Mouse (Mus musculus): ENCODE measurements around the gene Zbtb20.

The Zbtb20 gene

GRCm38 (mm10) chr16:43340712-43341111 is 465.0 kb downstream of the Zbtb20 start:
- no peak for ATAC-seq (ENCODE audit: insufficient number of reproducible peaks, low FRiP score, low TSS enrichment)

- ATAC-seq (ENCODE audit: insufficient number of reproducible peaks, low FRiP score, low TSS enrichment): no peak
Observed at GRCm38 (mm10) chr16:43341916-43342455, 466.3 kb downstream of the Zbtb20 start.

DNA sequence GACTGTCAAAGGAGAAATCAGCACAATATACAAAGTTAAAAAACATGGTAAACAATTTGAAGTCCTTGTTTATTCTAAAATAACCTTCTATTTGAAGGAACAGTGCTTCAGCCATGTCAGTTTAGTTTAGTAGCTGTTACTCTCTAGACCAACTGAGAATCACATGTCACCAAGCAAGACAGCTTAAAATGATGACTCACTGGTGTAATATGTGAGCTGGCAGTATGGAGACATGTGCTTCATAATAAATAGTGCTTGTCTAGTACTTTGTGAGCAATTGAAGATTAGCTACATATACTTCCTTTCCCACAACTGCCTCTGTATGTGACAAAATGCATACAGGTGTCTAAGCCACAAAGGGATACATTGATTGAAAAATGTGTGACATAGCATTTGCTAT is 470.4 kb downstream of the Zbtb20 start:
- no peak for ATAC-seq (ENCODE audit: insufficient number of reproducible peaks, low FRiP score, low TSS enrichment)

DNA sequence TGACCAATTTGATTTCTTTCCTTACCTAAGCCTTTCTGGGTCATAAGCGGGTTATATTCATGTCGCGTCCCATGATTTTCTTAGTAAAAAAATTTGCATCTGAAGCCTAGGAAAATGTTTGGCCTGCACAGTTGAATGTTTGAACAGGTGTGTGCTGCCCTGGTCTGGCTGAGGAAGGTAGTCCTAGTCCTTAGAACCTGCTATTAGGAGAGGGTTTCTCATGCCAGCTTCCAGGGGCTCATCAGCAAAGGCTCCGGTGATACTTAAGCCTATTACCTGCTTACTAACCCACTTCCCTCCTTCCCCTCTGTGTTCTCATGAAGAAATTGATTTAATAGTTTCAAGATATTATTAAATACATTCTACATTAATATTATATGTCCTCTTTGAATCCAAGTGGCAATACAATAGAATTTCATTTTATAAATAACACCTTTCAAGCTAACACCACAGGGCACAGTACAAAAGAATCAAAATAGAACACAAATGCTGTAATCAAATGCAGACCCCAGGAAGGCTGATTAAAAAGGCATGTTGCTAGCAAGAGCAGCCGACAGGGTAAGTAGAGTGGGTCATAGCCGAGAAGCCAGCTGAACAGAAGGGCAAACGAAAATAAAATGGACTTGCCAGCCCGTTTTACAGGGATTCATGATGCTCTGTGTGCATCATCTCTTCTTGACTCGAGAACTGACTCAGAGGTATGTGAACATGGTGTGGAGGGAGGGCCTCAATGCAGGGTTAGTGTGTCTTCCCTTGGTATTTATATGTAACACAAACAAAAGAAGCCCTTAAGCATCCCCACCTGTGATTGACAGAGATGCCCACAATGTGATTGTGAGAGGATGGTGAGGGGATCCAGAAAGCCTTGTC is 480.3 kb downstream of the Zbtb20 start:
- no peak for ATAC-seq (ENCODE audit: insufficient number of reproducible peaks, low FRiP score, low TSS enrichment)

GRCm38 (mm10) chr16:43359546-43359945 is 483.9 kb downstream of the Zbtb20 start:
- peak; percentile 78 for ATAC-seq (ENCODE audit: insufficient number of reproducible peaks, low FRiP score, low TSS enrichment)

- ATAC-seq (ENCODE audit: insufficient number of reproducible peaks, low FRiP score, low TSS enrichment): no peak
Observed at GRCm38 (mm10) chr16:43360112-43360511, 484.4 kb downstream of the Zbtb20 start.

DNA sequence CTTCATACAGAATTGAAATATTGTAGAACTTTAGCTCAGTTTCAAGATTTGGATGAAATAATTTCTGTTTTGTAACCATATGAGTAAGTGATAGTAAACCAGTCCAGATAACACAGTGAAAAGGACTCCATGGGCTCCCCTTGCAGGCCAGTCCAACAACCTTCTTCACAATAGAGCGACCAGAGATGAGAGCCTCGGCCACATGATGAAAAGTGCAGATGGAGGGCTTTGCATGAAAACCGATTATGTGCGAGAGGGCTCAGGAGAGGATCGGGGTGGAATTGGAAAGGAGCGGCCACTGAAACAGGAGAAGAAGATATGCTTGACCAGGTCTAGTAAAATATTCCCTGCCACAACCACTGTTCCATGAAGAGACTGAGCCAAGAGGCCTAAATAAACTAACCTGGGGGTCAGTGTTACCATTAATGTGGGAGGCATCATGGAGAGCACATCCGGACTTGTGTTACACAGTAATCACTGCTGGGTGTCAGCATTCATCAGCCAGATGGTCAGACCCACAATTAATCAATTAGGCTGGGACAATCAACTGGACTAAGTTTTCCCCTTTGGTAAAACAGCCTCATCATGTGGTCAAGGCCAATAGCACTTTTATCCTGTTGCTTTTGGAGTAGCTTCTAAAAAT is 485.3 kb downstream of the Zbtb20 start:
- no peak for ATAC-seq (ENCODE audit: insufficient number of reproducible peaks, low FRiP score, low TSS enrichment)

DNA sequence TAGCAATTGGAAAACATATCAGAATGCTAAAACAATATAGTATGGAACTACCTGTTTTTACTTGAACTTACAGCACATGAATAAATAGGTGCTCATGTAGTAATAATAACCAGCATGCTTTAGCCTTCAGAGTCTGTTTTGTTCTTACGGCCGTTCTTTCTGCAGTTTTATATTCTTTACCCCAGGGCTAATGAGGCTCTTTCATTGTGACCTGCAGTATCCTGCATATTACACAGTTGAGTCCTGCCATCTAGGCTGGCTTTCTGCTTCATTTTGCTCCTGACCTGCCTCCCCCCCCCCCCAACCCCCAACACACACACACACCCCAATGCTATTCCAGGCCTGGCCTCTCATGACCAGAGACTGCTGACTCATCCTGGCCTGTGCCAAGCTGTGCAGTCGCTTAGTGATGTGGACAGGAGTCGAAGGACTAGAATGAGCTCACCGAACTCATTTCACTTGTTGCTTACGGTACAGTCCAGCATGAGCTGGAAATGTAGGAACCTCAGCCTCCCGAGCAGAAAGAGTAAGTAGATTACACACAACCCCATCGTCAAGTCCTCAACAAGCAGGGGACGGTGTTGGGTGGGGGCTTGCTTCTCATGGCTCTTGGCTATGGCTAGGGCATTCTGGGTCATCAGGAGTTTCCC is 487.1 kb downstream of the Zbtb20 start:
- ATAC-seq (ENCODE audit: insufficient number of reproducible peaks, low FRiP score, low TSS enrichment): no peak

- ATAC-seq (ENCODE audit: insufficient number of reproducible peaks, low FRiP score, low TSS enrichment): no peak
Observed at GRCm38 (mm10) chr16:43363316-43363715, 487.6 kb downstream of the Zbtb20 start.

DNA sequence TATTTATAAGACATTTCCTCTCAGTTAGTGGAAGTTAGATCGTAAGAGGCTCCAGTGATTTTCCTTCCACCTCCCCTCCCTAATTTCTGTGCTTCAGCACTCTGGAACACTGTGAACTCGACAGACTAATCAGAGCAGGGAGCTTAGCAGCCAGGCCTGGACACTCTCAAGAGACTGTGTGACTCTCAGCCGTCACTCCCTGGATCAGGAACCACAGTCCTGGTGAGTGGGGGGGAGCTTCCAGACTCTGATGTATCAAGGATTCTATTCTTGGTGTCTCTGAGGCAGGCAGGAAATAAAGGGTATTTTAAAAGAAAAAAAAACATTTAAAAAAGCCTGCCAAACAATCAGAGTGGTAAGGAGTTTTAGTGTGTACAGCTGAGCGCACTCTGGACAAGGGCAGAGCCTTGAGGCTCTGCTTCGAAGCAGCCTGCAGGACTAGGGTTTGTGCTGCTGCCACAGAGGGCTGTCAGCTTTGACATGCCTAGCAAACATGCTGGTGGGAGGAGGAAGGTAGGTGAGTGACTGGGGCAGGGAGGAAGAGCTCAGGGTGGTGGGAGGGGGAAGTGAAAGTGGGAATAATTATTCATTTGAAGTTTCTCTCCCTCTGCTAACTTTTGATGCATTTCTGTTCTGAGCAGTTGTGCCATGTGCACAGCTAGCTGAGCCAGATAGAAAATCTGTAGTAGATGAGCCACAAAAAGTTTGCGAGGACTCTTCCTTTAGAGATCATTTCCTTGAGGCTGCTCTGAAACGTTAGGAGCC is 488.3 kb downstream of the Zbtb20 start:
- no peak for ATAC-seq (ENCODE audit: insufficient number of reproducible peaks, low FRiP score, low TSS enrichment)

- ATAC-seq (ENCODE audit: insufficient number of reproducible peaks, low FRiP score, low TSS enrichment): no peak
Observed at GRCm38 (mm10) chr16:43364516-43364910, 488.8 kb downstream of the Zbtb20 start.

DNA sequence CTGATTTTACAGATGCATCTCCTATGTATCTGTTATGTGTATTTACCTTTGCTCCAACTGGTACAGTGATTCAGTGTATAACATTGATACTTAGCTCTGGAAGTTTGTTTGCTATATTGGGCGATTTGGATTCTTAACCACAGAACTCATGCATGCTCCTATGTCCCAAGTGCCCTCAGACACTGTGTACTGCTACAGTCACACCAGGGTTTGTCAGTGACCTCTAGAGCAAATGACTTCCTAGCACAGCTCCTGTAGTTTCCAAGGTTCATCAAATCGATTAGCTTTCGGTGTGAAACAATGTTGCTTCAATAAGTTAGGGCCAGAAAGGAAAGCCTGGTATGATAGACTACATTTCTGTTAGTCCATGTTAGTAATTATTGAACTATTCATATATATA is 489.6 kb downstream of the Zbtb20 start:
- ATAC-seq (ENCODE audit: insufficient number of reproducible peaks, low FRiP score, low TSS enrichment): no peak

DNA sequence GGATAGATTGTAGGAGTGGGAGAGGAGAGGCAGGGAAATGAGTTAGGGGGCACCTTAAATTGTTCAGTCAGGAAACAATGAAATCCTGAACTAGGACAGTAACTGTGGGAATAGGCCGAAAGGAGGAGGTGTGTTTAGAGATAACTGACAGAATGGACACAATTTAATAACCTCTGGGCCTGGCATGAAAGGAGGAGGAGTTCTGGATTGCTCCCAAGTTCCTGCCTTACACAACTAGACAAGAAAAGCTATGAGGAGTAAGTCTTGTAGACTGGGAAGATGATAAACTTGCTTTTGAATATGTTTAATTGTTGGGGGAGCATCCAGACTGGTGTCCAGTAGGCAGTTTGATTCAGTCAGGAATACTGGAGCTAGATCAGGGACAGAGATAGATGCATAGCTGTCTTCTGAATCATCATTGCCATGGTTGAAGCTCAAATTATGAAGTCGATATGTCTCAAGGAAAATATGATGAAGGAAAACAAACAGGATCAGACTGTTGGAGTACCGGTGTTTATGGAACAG is 494.9 kb downstream of the Zbtb20 start:
- no peak for ATAC-seq (ENCODE audit: insufficient number of reproducible peaks, low FRiP score, low TSS enrichment)

DNA sequence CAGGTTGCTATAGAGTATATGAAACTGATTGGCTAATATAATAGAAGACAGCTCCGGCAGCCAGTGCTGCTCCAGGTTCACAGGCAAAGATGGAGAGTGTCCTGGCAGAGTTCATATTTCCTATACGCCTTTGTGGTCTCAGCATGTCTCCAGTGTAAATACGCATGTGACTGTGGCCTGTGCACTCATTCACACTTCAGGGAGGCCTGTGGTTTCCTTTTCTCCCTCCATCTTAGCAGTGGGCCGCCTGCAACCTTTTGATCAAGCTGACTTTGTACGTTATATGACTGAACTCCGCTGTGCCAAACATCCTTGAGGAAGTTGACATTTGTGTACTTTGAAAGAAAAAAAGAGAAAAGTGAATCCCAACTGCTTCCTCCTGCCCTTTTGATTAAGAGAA is 501.1 kb downstream of the Zbtb20 start:
- ATAC-seq (ENCODE audit: insufficient number of reproducible peaks, low FRiP score, low TSS enrichment): no peak

DNA sequence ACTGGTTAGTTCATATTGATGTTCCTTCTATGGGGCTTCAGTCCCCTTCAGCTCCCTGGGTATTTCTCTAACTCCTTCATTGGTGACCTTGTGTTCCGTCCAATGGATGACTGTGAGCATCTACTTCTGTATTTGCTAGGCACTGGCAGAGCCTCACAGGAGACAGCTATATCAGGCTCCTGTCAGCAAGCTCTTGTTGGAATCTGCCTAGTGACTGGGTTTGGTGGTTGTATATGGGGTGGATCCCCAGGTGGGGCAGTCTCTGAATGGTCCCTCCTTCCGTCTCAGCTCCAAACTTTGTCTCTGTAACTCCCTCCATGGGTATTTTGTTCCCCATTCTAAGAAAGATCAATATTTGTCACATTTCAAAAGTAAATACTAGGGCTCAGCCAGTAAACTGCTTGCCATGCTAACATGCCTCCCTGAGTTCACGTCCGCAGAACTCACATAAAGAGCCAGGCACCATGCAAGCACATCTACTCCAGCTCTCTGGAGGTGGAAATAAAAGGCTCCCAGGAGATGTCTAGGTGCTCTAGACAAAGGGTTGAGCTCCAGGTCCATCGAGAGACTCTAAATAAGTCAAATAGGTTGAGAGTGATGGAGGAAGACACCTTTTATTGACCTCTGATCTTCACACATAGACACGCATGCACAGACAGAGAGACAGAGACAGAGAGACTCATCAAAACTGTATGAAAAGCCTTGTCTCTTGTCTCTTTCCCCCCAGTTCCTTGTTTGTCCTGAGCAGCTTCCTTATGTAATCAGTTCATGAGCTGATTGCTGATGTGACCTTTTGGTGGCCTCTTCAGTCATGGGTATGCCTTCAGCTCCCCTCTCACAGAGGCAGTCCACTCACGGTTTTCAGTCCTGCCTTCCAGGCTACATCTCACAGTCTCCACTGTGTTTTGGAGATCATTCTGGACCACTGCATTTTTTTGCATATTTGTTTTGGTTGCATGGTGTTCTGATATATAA is 504.0 kb downstream of the Zbtb20 start:
- ATAC-seq (ENCODE audit: insufficient number of reproducible peaks, low FRiP score, low TSS enrichment): no peak

DNA sequence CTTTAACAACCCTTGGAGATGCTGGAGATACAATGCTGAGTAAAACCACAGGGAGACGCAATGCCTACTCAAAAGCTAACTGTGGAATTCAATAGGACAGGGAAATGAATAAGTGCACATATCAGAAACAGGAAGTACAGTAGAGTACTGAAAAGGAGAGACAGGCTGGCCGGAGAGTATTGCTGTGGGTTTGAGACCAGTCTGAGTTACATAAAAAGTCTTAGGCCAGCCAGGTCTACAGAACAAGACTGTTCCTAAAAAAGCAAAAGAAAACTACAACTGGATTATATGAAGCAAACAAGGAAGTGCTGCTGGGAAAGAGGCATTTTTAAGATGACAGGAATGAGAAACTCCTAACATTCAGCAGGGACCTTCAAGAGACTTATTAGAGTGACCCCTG is 505.5 kb downstream of the Zbtb20 start:
- no peak for ATAC-seq (ENCODE audit: insufficient number of reproducible peaks, low FRiP score, low TSS enrichment)

- ATAC-seq (ENCODE audit: insufficient number of reproducible peaks, low FRiP score, low TSS enrichment): no peak
Observed at GRCm38 (mm10) chr16:43383149-43383740, 507.6 kb downstream of the Zbtb20 start.

GRCm38 (mm10) chr16:43384953-43385619 is 509.4 kb downstream of the Zbtb20 start:
- no peak for ATAC-seq (ENCODE audit: insufficient number of reproducible peaks, low FRiP score, low TSS enrichment)

Measured in cerebellum, adult (tissue).